Mouse (Mus musculus): ENCODE data around the gene Ppp1r10.

DNA sequence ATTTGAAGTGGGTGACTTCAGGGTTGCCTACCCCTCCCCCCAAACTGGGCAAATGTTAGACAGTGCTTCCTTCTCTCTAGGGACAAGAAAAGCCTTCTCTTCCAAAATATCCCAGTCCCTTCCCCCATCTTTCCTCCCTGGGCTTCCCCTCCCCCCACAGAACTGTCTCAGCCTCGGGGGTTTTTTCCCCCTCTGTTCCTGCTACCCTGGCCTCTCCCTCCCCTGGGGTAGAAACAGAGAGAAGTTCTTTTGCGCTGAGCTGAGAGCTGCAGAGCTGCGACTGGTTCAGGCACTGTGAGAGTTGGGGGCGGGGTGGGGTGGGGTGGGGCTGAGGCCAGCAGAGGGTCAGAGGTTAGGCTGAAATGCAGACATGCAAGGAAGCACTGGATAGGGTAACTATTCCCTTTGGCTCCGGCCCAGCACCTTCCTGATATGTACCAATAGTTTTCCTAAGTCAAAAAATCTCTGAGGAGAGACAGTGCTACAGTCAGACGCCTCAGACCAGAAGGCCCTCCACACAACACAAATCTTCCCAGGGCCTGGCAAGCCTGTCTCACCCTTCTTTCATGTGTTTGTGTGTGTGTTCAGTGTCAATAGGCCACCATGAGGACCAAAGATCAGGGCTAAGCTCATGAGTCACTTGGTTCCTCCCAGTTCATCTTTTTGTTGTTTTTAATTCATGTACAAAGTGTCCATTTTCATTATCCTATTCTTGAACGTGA lies 46.7 kb upstream of the Ppp1r10 start:
- TF ChIP-seq CTCF (IDR thresholded peaks at IDR 0.05; ENCODE audit: insufficient read depth, low read depth, low read length) = no peak
- TF ChIP-seq POLR2A (IDR thresholded peaks at IDR 0.05; ENCODE audit: insufficient read depth, low read depth, low read length) = no peak
